ENCODE assay signal across 22 mouse cellular contexts in the genomic region with DNA sequence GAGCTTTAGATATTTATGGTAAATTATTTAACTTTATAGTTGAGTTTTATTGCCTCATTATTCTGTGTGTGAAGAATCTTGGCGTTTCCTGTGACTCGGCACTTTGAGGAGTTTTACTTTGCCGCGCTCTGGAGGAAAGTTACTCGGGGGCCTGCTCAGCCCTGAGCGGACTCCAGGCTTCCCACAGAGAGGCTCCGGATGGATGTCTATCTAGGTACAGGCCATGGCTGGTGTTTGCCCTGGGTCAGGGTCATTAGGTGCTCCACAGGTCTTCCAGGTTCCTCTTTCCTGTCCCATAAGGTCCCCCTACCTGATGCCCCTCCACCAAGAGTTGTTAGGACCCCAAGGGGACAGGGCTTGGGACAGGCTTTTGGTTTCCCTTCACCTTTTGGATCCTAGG. TPM values are rescaled to one million over a fixed set of nuclear protein-coding genes. Genes with fewer than 3 reads are reported as not detected.
DNase-seq lines count a peak whose midpoint lies in the region; ATAC-seq lines count a peak whose summit lies in the region.
"Had no signal": no experiment of that assay in that cellular context is flagged by ENCODE, and none has a peak within 500 bp of the region (broad histone marks: within the 10 kb centered on the region; RNA-seq: fewer than 3 reads in every experiment).

No protein-coding gene starts in this region.

- 0 out of 2 replicates have a peak, but pooled peaks cover 2% of the 10 kb centered on the region for H3K4me1 ChIP-seq in embryonic facial prominence, embryonic 11.5 days (ENCODE audit: control insufficient read depth, insufficient read depth, low read length)
- peaks cover 40% of the 10 kb centered on the region for H3K4me1 ChIP-seq in embryonic facial prominence, embryonic 10.5 days
- peaks cover 41% of the 10 kb centered on the region for H3K4me1 ChIP-seq in midbrain, embryonic 13.5 days (replicated peaks)
- peaks cover 14% of the 10 kb centered on the region for H3K4me1 ChIP-seq in midbrain, embryonic 16.5 days (ENCODE audit: control insufficient read depth, insufficient read depth, low read length)
- H3K4me1 ChIP-seq in forebrain, embryonic 14.5 days (ENCODE audit: control insufficient read depth, insufficient read depth, low read length) = peaks cover 34% of the 10 kb centered on the region
- peaks cover 14% of the 10 kb centered on the region for H3K4me1 ChIP-seq in neural tube, embryonic 14.5 days (ENCODE audit: control insufficient read depth, insufficient read depth, low read length)
- H3K4me1 ChIP-seq in liver, embryonic 11.5 days (replicated peaks; ENCODE audit: control insufficient read depth, insufficient read depth, low read length) = no peaks in the 10 kb centered on the region
- H3K4me1 ChIP-seq: heart, embryonic 15.5 days; stomach, embryonic 15.5 days had no signal

- no peak overlapping the region for H3K9ac ChIP-seq in embryonic facial prominence, embryonic 11.5 days (replicated peaks; ENCODE audit: low read length)
- H3K9ac ChIP-seq in midbrain, embryonic 13.5 days (replicated peaks) = no peak overlapping the region
- H3K9ac ChIP-seq in midbrain, embryonic 16.5 days (ENCODE audit: low read depth, low read length) = no peak overlapping the region
- no peak overlapping the region for H3K9ac ChIP-seq in forebrain, embryonic 14.5 days (ENCODE audit: low read length)
- H3K9ac ChIP-seq in neural tube, embryonic 14.5 days (replicated peaks; ENCODE audit: low read depth, low read length) = no peak overlapping the region
- H3K9ac ChIP-seq in liver, embryonic 11.5 days (ENCODE audit: low read depth, low read length) = no peak overlapping the region
- H3K9ac ChIP-seq: heart, embryonic 15.5 days; hindbrain, embryonic 15.5 days; liver, embryonic 14.5 days; stomach, embryonic 15.5 days had no signal

- H3K4me2 ChIP-seq in embryonic facial prominence, embryonic 11.5 days (ENCODE audit: low read depth, low read length) = no peak overlapping the region
- H3K4me2 ChIP-seq in midbrain, embryonic 13.5 days (replicated peaks) = no peak overlapping the region
- no peak overlapping the region for H3K4me2 ChIP-seq in midbrain, embryonic 16.5 days (ENCODE audit: low read length)
- peak overlapping the region; percentile 28 for H3K4me2 ChIP-seq in forebrain, embryonic 14.5 days (ENCODE audit: low read length)
- H3K4me2 ChIP-seq in neural tube, embryonic 14.5 days (ENCODE audit: low read depth, low read length) = no peak overlapping the region
- no peak overlapping the region for H3K4me2 ChIP-seq in liver, embryonic 11.5 days
- H3K4me2 ChIP-seq: heart, embryonic 15.5 days; hindbrain, embryonic 15.5 days; stomach, embryonic 15.5 days had no signal

- WGBS in embryonic facial prominence, embryonic 11.5 days = 15% methylated on average over 7 of the region's 7 CpGs
- WGBS in embryonic facial prominence, embryonic 10.5 days = 11% methylated on average over 7 of the region's 7 CpGs
- 6% methylated on average over 7 of the region's 7 CpGs for WGBS in midbrain, embryonic 13.5 days
- 5% methylated on average over 7 of the region's 7 CpGs for WGBS in midbrain, embryonic 16.5 days
- WGBS in forebrain, embryonic 14.5 days = under 1% methylated on average over 7 of the region's 7 CpGs
- 1% methylated on average over 7 of the region's 7 CpGs for WGBS in neural tube, embryonic 14.5 days
- WGBS in liver, embryonic 11.5 days = 18% methylated on average over 7 of the region's 7 CpGs

- H3K36me3 ChIP-seq in embryonic facial prominence, embryonic 11.5 days (replicated peaks; ENCODE audit: control insufficient read depth, insufficient read depth, low read depth, low read length) = no peaks in the 10 kb centered on the region
- no peaks in the 10 kb centered on the region for H3K36me3 ChIP-seq in embryonic facial prominence, embryonic 10.5 days (replicated peaks)
- H3K36me3 ChIP-seq in midbrain, embryonic 13.5 days = no peaks in the 10 kb centered on the region
- no peaks in the 10 kb centered on the region for H3K36me3 ChIP-seq in midbrain, embryonic 16.5 days (ENCODE audit: control insufficient read depth, insufficient read depth, low read length)
- H3K36me3 ChIP-seq in forebrain, embryonic 14.5 days (ENCODE audit: control insufficient read depth, insufficient read depth, low read length) = no peaks in the 10 kb centered on the region
- H3K36me3 ChIP-seq in neural tube, embryonic 14.5 days (ENCODE audit: control insufficient read depth, insufficient read depth, low read length) = no peaks in the 10 kb centered on the region
- H3K36me3 ChIP-seq in liver, embryonic 11.5 days (ENCODE audit: control insufficient read depth, insufficient read depth, low read length) = no peaks in the 10 kb centered on the region
- H3K36me3 ChIP-seq: heart, embryonic 15.5 days; hindbrain, embryonic 15.5 days; stomach, embryonic 15.5 days had no signal

- H3K27me3 ChIP-seq in embryonic facial prominence, embryonic 11.5 days (ENCODE audit: control insufficient read depth, insufficient read depth, low read length) = no peaks in the 10 kb centered on the region; the same call in 1 of the 2 replicates
- peaks cover 66% of the 10 kb centered on the region for H3K27me3 ChIP-seq in embryonic facial prominence, embryonic 10.5 days (replicated peaks; ENCODE audit: low read depth, poor library complexity, severe bottlenecking)
- peaks cover 41% of the 10 kb centered on the region for H3K27me3 ChIP-seq in midbrain, embryonic 13.5 days
- H3K27me3 ChIP-seq in midbrain, embryonic 16.5 days (ENCODE audit: control insufficient read depth, insufficient read depth, low read depth, low read length) = peaks cover 3% of the 10 kb centered on the region; the same call in 1 of the 2 replicates
- H3K27me3 ChIP-seq in forebrain, embryonic 14.5 days (replicated peaks; ENCODE audit: control insufficient read depth, insufficient read depth, low read length) = 0 out of 2 replicates have a peak, but pooled peaks cover 10% of the 10 kb centered on the region
- peaks cover 8% of the 10 kb centered on the region for H3K27me3 ChIP-seq in neural tube, embryonic 14.5 days (ENCODE audit: control insufficient read depth, insufficient read depth, low read length)
- H3K27me3 ChIP-seq in liver, embryonic 11.5 days (replicated peaks; ENCODE audit: control insufficient read depth, insufficient read depth, low read length) = peaks cover 26% of the 10 kb centered on the region
- H3K27me3 ChIP-seq: hindbrain, embryonic 15.5 days had no signal

- ATAC-seq in embryonic facial prominence, embryonic 11.5 days (replicated peaks; ENCODE audit: insufficient number of reproducible peaks, low FRiP score, low TSS enrichment, low read depth) = no peak
- no peak for ATAC-seq in midbrain, embryonic 13.5 days
- no peak for ATAC-seq in midbrain, embryonic 16.5 days
- ATAC-seq in forebrain, embryonic 14.5 days = peak; percentile 43
- ATAC-seq in neural tube, embryonic 14.5 days (ENCODE audit: low read depth) = 0 out of 2 replicates have a peak, but pooled peaks have one; percentile 9
- no peak for ATAC-seq in liver, embryonic 11.5 days (replicated peaks; ENCODE audit: low FRiP score)
- ATAC-seq: activated CD4-positive, CD25-positive, alpha-beta regulatory T cell, adult 4 months had no signal

- DNase-seq in embryonic facial prominence, embryonic 11.5 days (ENCODE audit: low spot score) = peak; percentile 21
- no peak for DNase-seq in embryonic facial prominence, embryonic 10.5 days (ENCODE audit: low spot score)
- DNase-seq in forebrain, embryonic 14.5 days (ENCODE audit: low spot score) = no peak
- DNase-seq in liver, embryonic 11.5 days (ENCODE audit: low spot score) = no peak
- no peak for DNase-seq in layer of hippocampus, postnatal 25 days (ENCODE audit: extremely low spot score in 1 of 2, low spot score in 1 of 2)
- DNase-seq: adrenal gland, postnatal 25 days; cerebellum, adult 18-20 months; gastrocnemius, postnatal 10 days; heart, adult 2 months; kidney, adult 2 months; kidney, postnatal 14 days had no signal

- H3K27ac ChIP-seq in embryonic facial prominence, embryonic 11.5 days (replicated peaks; ENCODE audit: low read depth, low read length) = no peak overlapping the region
- no peak overlapping the region for H3K27ac ChIP-seq in embryonic facial prominence, embryonic 10.5 days (replicated peaks)
- H3K27ac ChIP-seq in midbrain, embryonic 13.5 days = 0 out of 2 replicates have a peak overlapping the region, but pooled peaks have one; percentile 32
- H3K27ac ChIP-seq in midbrain, embryonic 16.5 days (ENCODE audit: low read length) = no peak overlapping the region
- H3K27ac ChIP-seq in forebrain, embryonic 14.5 days (ENCODE audit: low read depth, low read length) = peak overlapping the region; percentile 28; the same call in 1 of the 2 replicates
- no peak overlapping the region for H3K27ac ChIP-seq in neural tube, embryonic 14.5 days (ENCODE audit: low read depth, low read length)
- H3K27ac ChIP-seq in liver, embryonic 11.5 days (ENCODE audit: low read depth, low read length) = no peak overlapping the region
- H3K27ac ChIP-seq: heart, adult 2 months; heart, embryonic 15.5 days; hindbrain, embryonic 15.5 days; liver, embryonic 14.5 days; stomach, embryonic 15.5 days had no signal

- H3K9me3 ChIP-seq in embryonic facial prominence, embryonic 11.5 days (replicated peaks; ENCODE audit: control insufficient read depth, low read length) = no peaks in the 10 kb centered on the region
- no peaks in the 10 kb centered on the region for H3K9me3 ChIP-seq in embryonic facial prominence, embryonic 10.5 days
- H3K9me3 ChIP-seq in midbrain, embryonic 13.5 days = no peaks in the 10 kb centered on the region
- H3K9me3 ChIP-seq in midbrain, embryonic 16.5 days (replicated peaks; ENCODE audit: control insufficient read depth, low read length, poor library complexity, severe bottlenecking) = no peaks in the 10 kb centered on the region
- no peaks in the 10 kb centered on the region for H3K9me3 ChIP-seq in forebrain, embryonic 14.5 days (replicated peaks; ENCODE audit: control insufficient read depth, low read length)
- no peaks in the 10 kb centered on the region for H3K9me3 ChIP-seq in neural tube, embryonic 14.5 days (ENCODE audit: control insufficient read depth, low read length)
- no peaks in the 10 kb centered on the region for H3K9me3 ChIP-seq in liver, embryonic 11.5 days (ENCODE audit: control insufficient read depth, low read length)
- H3K9me3 ChIP-seq: heart, embryonic 15.5 days; hindbrain, embryonic 15.5 days; stomach, embryonic 15.5 days had no signal

- H3K4me3 ChIP-seq in embryonic facial prominence, embryonic 11.5 days (ENCODE audit: low read depth, low read length) = no peak overlapping the region
- no peak overlapping the region for H3K4me3 ChIP-seq in embryonic facial prominence, embryonic 10.5 days
- H3K4me3 ChIP-seq in midbrain, embryonic 13.5 days (replicated peaks) = no peak overlapping the region
- H3K4me3 ChIP-seq in midbrain, embryonic 16.5 days (ENCODE audit: low read depth, low read length) = no peak overlapping the region
- H3K4me3 ChIP-seq in forebrain, embryonic 14.5 days (ENCODE audit: low read depth, low read length) = no peak overlapping the region
- no peak overlapping the region for H3K4me3 ChIP-seq in neural tube, embryonic 14.5 days (ENCODE audit: low read depth, low read length)
- no peak overlapping the region for H3K4me3 ChIP-seq in liver, embryonic 11.5 days (ENCODE audit: low read depth, low read length)
- H3K4me3 ChIP-seq: heart, adult 2 months; heart, embryonic 15.5 days; hindbrain, embryonic 15.5 days; myocyte; stomach, embryonic 15.5 days had no signal

RNA-seq across cellular contexts. Expression of a gene that starts 45.0 kb away (rescaled TPM):
- 0.15 and 0.45 TPM in 2 replicates for polyA plus RNA-seq in embryonic facial prominence, embryonic 11.5 days (2014; fragmentation: Nextera tagmentation; extraction: Ambion mirVana)
- polyA plus RNA-seq in embryonic facial prominence, embryonic 10.5 days (2016; fragmentation: Nextera tagmentation; extraction: Ambion mirVana) = 0.16 and 0.36 TPM in 2 replicates
- polyA plus RNA-seq in midbrain, embryonic 13.5 days (2015; fragmentation: Nextera tagmentation; extraction: Ambion mirVana) = 3.1 and 3.6 TPM in 2 replicates
- 4.4 and 5.9 TPM in 2 replicates for polyA plus RNA-seq in midbrain, embryonic 16.5 days (2015; fragmentation: Nextera tagmentation; extraction: Ambion mirVana)
- 4.3 and 5.7 TPM in 2 replicates for polyA plus RNA-seq in forebrain, embryonic 14.5 days (2014; fragmentation: Nextera tagmentation; extraction: Ambion mirVana)
- 6.1 and 8.0 TPM in 2 replicates for polyA plus RNA-seq in neural tube, embryonic 14.5 days (2014; fragmentation: Nextera tagmentation; extraction: Ambion mirVana)
- 0.01 and 0.06 TPM in 2 replicates for polyA plus RNA-seq in liver, embryonic 11.5 days (2014; fragmentation: Nextera tagmentation; extraction: Ambion mirVana)
- total RNA-seq in layer of hippocampus, postnatal 25 days (2021) = 10 to 100 TPM; 22.5 to 22.7 TPM
- total RNA-seq: megakaryocyte progenitor cell, adult 5-6 weeks had no signal
- polyA plus RNA-seq: activated CD4-positive, CD25-positive, alpha-beta regulatory T cell, adult 4 months; lung, embryonic 16.5 days; myocyte had no signal

Comparison
In these comparisons a context has a peak if more than half of its experiments do, and no peak if none do; other contexts are left out.
1. H3K27ac ChIP-seq: peak in midbrain, embryonic 13.5 days (single experiment) and forebrain, embryonic 14.5 days (single experiment); none in embryonic facial prominence, embryonic 11.5 days (single experiment), embryonic facial prominence, embryonic 10.5 days (single experiment), midbrain, embryonic 16.5 days (single experiment), neural tube, embryonic 14.5 days (single experiment) and liver, embryonic 11.5 days (single experiment).
2. ATAC-seq: peak in forebrain, embryonic 14.5 days (single experiment) and neural tube, embryonic 14.5 days (single experiment); none in embryonic facial prominence, embryonic 11.5 days (single experiment), midbrain, embryonic 13.5 days (single experiment), midbrain, embryonic 16.5 days (single experiment) and liver, embryonic 11.5 days (single experiment).